Mouse (Mus musculus) kidney, adult 2 months (tissue): ENCODE measurements around the gene Hopx.

Experiments
- CTCF ChIP-seq: fragments of 200-500 bp; conservative IDR thresholded peaks from 2 replicates; pipeline ENCODE4 v1.5.1; 2011; ENCODE audit warnings: low read depth, mild to moderate bottlenecking, control low read depth, low read length, moderate library complexity, mixed read lengths; ENCODE audit not compliant: insufficient read depth, insufficient read length
- POLR2A ChIP-seq: fragments of 200-500 bp; IDR thresholded peaks from one replicate; pipeline ENCODE4 v1.6.1; 2011; ENCODE audit warnings: low read depth, low read length, control low read depth

DNA sequence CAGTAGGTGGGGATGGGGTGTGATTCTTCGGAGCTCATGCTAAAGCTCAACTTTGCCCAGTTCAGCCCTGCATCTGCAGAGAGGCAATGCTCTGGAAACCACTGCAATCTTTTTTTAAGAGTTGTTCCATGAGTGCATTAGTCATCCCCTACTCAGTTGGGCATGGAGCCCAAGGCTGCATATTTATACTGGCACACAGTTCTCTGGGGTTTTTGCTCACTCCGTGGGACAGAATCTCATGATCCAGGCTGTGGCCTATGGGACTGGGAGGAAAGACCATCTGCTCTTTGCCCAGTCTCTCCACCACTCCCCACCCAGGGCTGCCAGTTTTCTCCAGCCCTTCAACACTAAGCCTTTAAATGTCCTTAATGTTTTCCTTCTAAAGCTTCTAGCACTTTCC is 40.0 kb downstream of the Hopx start:
- TF ChIP-seq CTCF (no peak), POLR2A (no peak)
